Mouse (Mus musculus): ENCODE results near the gene Vmn2r91.
"Not testable (repeated sequence)": the region's sequence is repeated elsewhere in the genome, so short reads cannot be mapped to it uniquely, and the experiment has no call there.

GRCm38 (mm10) chr17:18161194-18161593, 76.4 kb downstream of the Vmn2r91 start:
- TF ChIP-seq POLR2A (IDR thresholded peaks at IDR 0.05; ENCODE audit: low read depth, low read length); CTCF (IDR thresholded peaks at IDR 0.05; ENCODE audit: extremely low read depth, insufficient read depth, insufficient read length, insufficient replicate concordance): not testable (repeated sequence)

Measured in spleen, adult 2 months (tissue).